Mouse (Mus musculus): Measurements from ENCODE around the gene Klhl29.

GRCm38 (mm10) chr12:5257174-5257573 lies 118.3 kb downstream of the Klhl29 start:
- TF ChIP-seq CTCF (IDR thresholded peaks at IDR 0.05; ENCODE audit: borderline replicate concordance, insufficient read depth, low read length) = no peak
- no peak for TF ChIP-seq POLR2A (IDR thresholded peaks at IDR 0.05; ENCODE audit: low read depth, low read length)
